Mouse (Mus musculus) CH12.LX (cell line): Measurements from ENCODE around the gene Vps33b. TPM values are rescaled to one million over a fixed set of nuclear protein-coding genes. Genes with fewer than 3 reads are reported as not detected.

Experiments
- DNase-seq: peaks from one replicate; pipeline ENCODE4 v3.0.0-alpha.2; 2013; ENCODE audit errors: extremely low read depth
- H3K27ac ChIP-seq: 2 replicates; pipeline ENCODE4 v1.5.1; 2012; ENCODE audit warnings: low read depth, mild to moderate bottlenecking, control low read depth, moderate library complexity; ENCODE audit not compliant: insufficient read depth
- H3K27me3 ChIP-seq: replicated peaks from 2 replicates; pipeline ENCODE3; 2012; ENCODE audit warnings: inconsistent platforms
- H3K36me3 ChIP-seq, 2 experiments: replicated peaks in 1 of 2; 2 replicates each; pipeline versions ENCODE3 to v1.6.1; 2012; ENCODE audit warnings: inconsistent platforms in 1 of 2, low read length in 1 of 2, mild to moderate bottlenecking in 1 of 2, mixed read lengths in 1 of 2, moderate library complexity in 1 of 2; ENCODE audit not compliant: control insufficient read depth in 1 of 2, insufficient read depth in 1 of 2
- H3K4me1 ChIP-seq, 2 experiments: 2 replicates each; pipeline ENCODE4 v1.6.1; 2012; ENCODE audit warnings: inconsistent platforms in 1 of 2, moderate library complexity in 1 of 2; ENCODE audit not compliant: insufficient read depth in 2 of 2, control insufficient read depth in 1 of 2
- H3K4me2 ChIP-seq: 2 replicates; pipeline ENCODE4 v1.6.1; 2012; ENCODE audit warnings: low read depth, mild to moderate bottlenecking, control low read depth; ENCODE audit not compliant: poor library complexity, insufficient read depth, severe bottlenecking
- H3K4me3 ChIP-seq, 3 experiments: fragments of 150-350 bp in 1 of 3; sonication (generic) in 1 of 3; replicated peaks in 1 of 3; 2 replicates each; pipeline versions ENCODE3 to v1.5.1; 2011 to 2012; ENCODE audit warnings: low read depth in 2 of 3, low read length in 2 of 3, mild to moderate bottlenecking in 2 of 3, moderate library complexity in 2 of 3, control low read depth in 1 of 3, improper control_type of control experiment in 1 of 3, inconsistent platforms in 1 of 3, mixed read lengths in 1 of 3; ENCODE audit not compliant: poor library complexity in 1 of 3
- H3K79me2 ChIP-seq: replicated peaks from 2 replicates; pipeline ENCODE4 v1.6.1; 2012; ENCODE audit warnings: mild to moderate bottlenecking, moderate library complexity; ENCODE audit not compliant: control insufficient read depth, poor library complexity, insufficient read depth, severe bottlenecking; ENCODE audit errors: extremely low read depth
- H3K9ac ChIP-seq: 2 replicates; pipeline ENCODE4 v1.6.1; 2012; ENCODE audit warnings: low read depth, mild to moderate bottlenecking, control low read depth, moderate library complexity; ENCODE audit not compliant: insufficient read depth
- H3K9me3 ChIP-seq: replicated peaks from 2 replicates; pipeline ENCODE3; 2012; ENCODE audit warnings: low read length, inconsistent platforms, mixed read lengths
- BHLHE40 ChIP-seq: IDR thresholded peaks from 2 replicates; pipeline ENCODE4 v1.6.1; 2011; ENCODE audit warnings: mild to moderate bottlenecking, low read depth, low read length, improper control_type of control experiment
- CHD2 ChIP-seq: IDR thresholded peaks from 2 replicates; pipeline ENCODE4 v1.6.1; 2011; ENCODE audit warnings: low read length, improper control_type of control experiment
- ELF1 ChIP-seq: IDR thresholded peaks from 2 replicates; pipeline ENCODE4 v1.6.1; 2014; ENCODE audit warnings: low read depth, mild to moderate bottlenecking, inconsistent platforms, low read length, improper control_type of control experiment
- ETS1 ChIP-seq: conservative IDR thresholded peaks from 2 replicates; pipeline ENCODE4 v1.6.1; 2012; ENCODE audit warnings: low read depth, mild to moderate bottlenecking, inconsistent platforms, low read length, improper control_type of control experiment, moderate library complexity
- HCFC1 ChIP-seq: IDR thresholded peaks from 2 replicates; pipeline ENCODE4 v1.6.1; 2012; ENCODE audit warnings: low read depth, mild to moderate bottlenecking, inconsistent platforms, low read length, improper control_type of control experiment
- IRF4 ChIP-seq: IDR thresholded peaks from 2 replicates; pipeline ENCODE4 v1.6.1; 2014; ENCODE audit warnings: low read depth, mild to moderate bottlenecking, inconsistent platforms, low read length, improper control_type of control experiment
- JUN ChIP-seq: IDR thresholded peaks from 2 replicates; pipeline ENCODE4 v1.6.1; 2011; ENCODE audit warnings: low read depth, mild to moderate bottlenecking, low read length, improper control_type of control experiment, moderate library complexity; ENCODE audit not compliant: insufficient read depth
- KAT2A ChIP-seq: IDR thresholded peaks from 2 replicates; pipeline ENCODE4 v1.6.1; 2012; ENCODE audit warnings: low read length, improper control_type of control experiment, inconsistent platforms; ENCODE audit not compliant: insufficient replicate concordance
- MAFK ChIP-seq: IDR thresholded peaks from 2 replicates; pipeline ENCODE4 v1.6.1; 2011; ENCODE audit warnings: low read length, improper control_type of control experiment; ENCODE audit not compliant: insufficient replicate concordance
- MAX ChIP-seq: IDR thresholded peaks from 2 replicates; pipeline ENCODE4 v1.6.1; 2011; ENCODE audit warnings: low read length, improper control_type of control experiment
- MAZ ChIP-seq: IDR thresholded peaks from 2 replicates; pipeline ENCODE4 v1.6.1; 2012; ENCODE audit warnings: low read depth, mild to moderate bottlenecking, inconsistent platforms, low read length, improper control_type of control experiment, moderate library complexity
- MEF2A ChIP-seq: IDR thresholded peaks from 2 replicates; pipeline ENCODE4 v1.6.1; 2014; ENCODE audit warnings: low read depth, mild to moderate bottlenecking, inconsistent platforms, low read length, improper control_type of control experiment, borderline replicate concordance
- MXI1 ChIP-seq: IDR thresholded peaks from 2 replicates; pipeline ENCODE4 v1.6.1; 2011; ENCODE audit warnings: mild to moderate bottlenecking, low read depth, low read length, improper control_type of control experiment
- MYC ChIP-seq: IDR thresholded peaks from 2 replicates; pipeline ENCODE4 v1.6.1; 2011; ENCODE audit warnings: low read depth, mild to moderate bottlenecking, improper control_type of control experiment, low read length
- NELFE ChIP-seq: IDR thresholded peaks from 2 replicates; pipeline ENCODE4 v1.6.1; 2011; ENCODE audit warnings: low read depth, low read length, improper control_type of control experiment
- NRF1 ChIP-seq: IDR thresholded peaks from 2 replicates; pipeline ENCODE4 v1.6.1; 2014; ENCODE audit warnings: low read depth, mild to moderate bottlenecking, inconsistent platforms, low read length, improper control_type of control experiment, moderate library complexity
- POLR2A ChIP-seq: IDR thresholded peaks from 2 replicates; pipeline ENCODE4 v1.6.1; 2011; ENCODE audit warnings: low read depth, mild to moderate bottlenecking, improper control_type of control experiment, low read length
- RAD21 ChIP-seq: IDR thresholded peaks from 2 replicates; pipeline ENCODE4 v1.6.1; 2011; ENCODE audit warnings: low read depth, mild to moderate bottlenecking, low read length, improper control_type of control experiment, moderate library complexity
- SIN3A ChIP-seq: IDR thresholded peaks from 2 replicates; pipeline ENCODE4 v1.6.1; 2012; ENCODE audit warnings: low read length, improper control_type of control experiment, inconsistent platforms
- SMC3 ChIP-seq: IDR thresholded peaks from 2 replicates; pipeline ENCODE4 v1.6.1; 2011; ENCODE audit warnings: low read depth, low read length, improper control_type of control experiment
- TBP ChIP-seq: conservative IDR thresholded peaks from 2 replicates; pipeline ENCODE4 v1.6.1; 2011; ENCODE audit warnings: low read depth, low read length, improper control_type of control experiment
- TCF12 ChIP-seq: IDR thresholded peaks from 2 replicates; pipeline ENCODE4 v1.6.1; 2014; ENCODE audit warnings: low read depth, mild to moderate bottlenecking, inconsistent platforms, low read length, improper control_type of control experiment
- UBTF ChIP-seq: IDR thresholded peaks from 2 replicates; pipeline ENCODE4 v1.6.1; 2012; ENCODE audit warnings: low read depth, mild to moderate bottlenecking, inconsistent platforms, low read length, improper control_type of control experiment, moderate library complexity
- USF1 ChIP-seq: IDR thresholded peaks from 2 replicates; pipeline ENCODE4 v1.6.1; 2014; ENCODE audit warnings: low read depth, mild to moderate bottlenecking, inconsistent platforms, low read length, improper control_type of control experiment
- USF2 ChIP-seq: conservative IDR thresholded peaks from 2 replicates; pipeline ENCODE4 v1.6.1; 2011; ENCODE audit warnings: low read depth, low read length, improper control_type of control experiment
- ZC3H11A ChIP-seq: IDR thresholded peaks from 2 replicates; pipeline ENCODE4 v1.6.1; 2012; ENCODE audit warnings: low read depth, mild to moderate bottlenecking, inconsistent platforms, low read length, improper control_type of control experiment
- ZKSCAN1 ChIP-seq: IDR thresholded peaks from 2 replicates; pipeline ENCODE4 v1.6.1; 2012; ENCODE audit warnings: low read depth, inconsistent platforms, low read length, improper control_type of control experiment, borderline replicate concordance
- ZNF384 ChIP-seq: IDR thresholded peaks from 2 replicates; pipeline ENCODE4 v1.6.1; 2012; ENCODE audit warnings: low read depth, low read length, improper control_type of control experiment, inconsistent platforms
- dilution Hi-C: fragments of 300-500 bp; cut with MboI; formaldehyde crosslinking; loops from 2 replicates; pipeline ENCODE4 v1.14.3; 2020; ENCODE audit warnings: low sequenced_read_pairs; ENCODE audit not compliant: extremely low pct_unique_long_range_greater_than_20kb, extremely low pct_ligation_motif_present
- in situ Hi-C: fragments of 300-500 bp; cut with MboI; formaldehyde crosslinking; loops from 3 replicates; pipeline ENCODE4 v1.14.3; 2019; ENCODE audit warnings: low sequenced_read_pairs, low pct_ligation_motif_present, low pct_unique_long_range_greater_than_20kb, mixed read lengths
- polyA plus RNA-seq: library from polyadenylated mRNA; unstranded; fragments of >175 nt; gene quantifications from 2 replicates; pipeline ENCODE4 v1.2.1, GENCODE M21; 2012; ENCODE audit warnings: low read depth; ENCODE audit not compliant: insufficient read length
- total RNA-seq, 2 experiments: library from RNA; depleted of rRNA; stranded (reverse); fragments of 300-350 nt in 1 of 2; fragments of >200 nt in 1 of 2; gene quantifications; 2 replicates each; pipeline ENCODE4 v1.2.3; 2012 to 2014

Vps33b gene
- total and polyA plus RNA-seq, 3 experiments: 15.5 to 23.2 (median 16.6) TPM

DNA sequence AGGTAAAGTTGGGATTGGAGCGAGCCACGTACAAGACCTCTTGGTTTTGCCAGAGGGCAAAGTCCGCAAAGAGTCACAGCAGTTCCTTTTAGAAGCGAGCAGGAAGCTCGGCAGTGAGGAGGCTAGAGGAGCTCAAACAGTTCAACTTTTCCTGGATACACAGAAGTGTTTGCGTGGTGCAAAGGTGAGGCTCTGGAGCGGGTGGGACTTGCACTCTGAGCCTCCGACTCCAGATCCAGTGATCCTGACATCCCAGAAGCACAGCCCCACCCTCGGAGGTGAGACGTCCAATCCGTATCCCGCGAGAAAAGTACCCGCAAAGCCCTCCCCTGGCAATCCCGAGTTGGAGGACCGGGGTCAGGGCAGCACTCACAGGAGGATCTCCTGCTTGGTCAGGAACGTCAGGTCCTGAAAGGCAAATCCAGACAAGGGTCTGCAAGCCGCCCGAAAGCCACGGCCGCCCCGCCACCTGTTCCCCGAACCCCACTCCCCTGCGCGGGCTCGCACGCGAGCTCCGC is 37.4 kb upstream of the Vps33b start:
- H3K9me3 ChIP-seq: no peaks in the 10 kb centered on the region
- peaks cover 16 to 33% of the 10 kb centered on the region in 2 experiments; a peak in 3 of 4 replicates for H3K4me1 ChIP-seq
- H3K36me3 ChIP-seq: peaks cover 16 to 27% of the 10 kb centered on the region in 2 experiments
- DNase-seq: no peak
- in situ Hi-C loops (no loop called here), dilution Hi-C loops (no loop called here)
- H3K4me2 ChIP-seq: peak overlapping the region; percentile 90
- TF ChIP-seq RAD21 (no peak), ETS1 (no peak), JUN (no peak), MAFK (no peak), CHD2 (no peak), HCFC1 (no peak), USF1 (no peak), TCF12 (no peak), MAZ (no peak), SIN3A (no peak), NRF1 (no peak), MEF2A (no peak), KAT2A (no peak), MYC (no peak)
- peak overlapping the region; percentile 36; the same call in 1 of the 2 replicates for H3K27ac ChIP-seq
- peak overlapping the region; percentile 87 for H3K9ac ChIP-seq
- H3K27me3 ChIP-seq: no peaks in the 10 kb centered on the region
- H3K4me3 ChIP-seq: peak overlapping the region; percentile 72 to 74 (median 74)
- peaks cover 9% of the 10 kb centered on the region for H3K79me2 ChIP-seq

DNA sequence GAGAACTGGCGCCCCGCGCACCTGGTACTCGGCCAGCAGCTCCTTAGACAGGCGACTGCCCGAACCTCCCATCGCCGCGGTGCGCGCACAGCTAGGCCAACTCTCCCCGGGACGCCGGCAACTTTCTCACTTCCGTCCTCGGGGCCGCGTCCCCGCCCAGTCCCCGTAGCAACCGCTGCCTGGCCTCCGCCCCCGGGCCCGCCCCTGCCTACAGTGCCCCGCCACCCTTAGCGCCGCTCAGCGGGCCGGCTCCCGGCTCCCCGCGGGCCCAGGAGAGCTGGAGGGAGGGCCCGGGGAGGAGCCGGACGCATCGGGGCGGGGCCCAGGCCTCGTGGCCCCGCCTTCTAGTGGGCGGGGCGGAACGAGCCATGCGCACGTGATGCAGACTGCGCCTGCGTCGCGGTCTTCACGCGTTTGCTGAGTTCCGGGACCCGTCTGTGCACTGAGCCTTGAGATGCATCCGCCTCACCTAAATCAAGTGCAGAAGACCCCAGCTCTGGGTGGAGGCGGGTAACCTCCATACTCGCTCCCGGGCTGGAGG is 36.9 kb upstream of the Vps33b start, which contains the start of the genes Cib1 and Gdpgp1:
TSS of gene Cib1 (minus strand) at position 325 of the 541 bp plus-strand sequence.
TSS of gene Gdpgp1 (plus strand) at position 377 of the 541 bp plus-strand sequence.
- peak within 1 kb of the TSS; percentile 36; the same call in 1 of the 2 replicates for H3K27ac ChIP-seq
- H3K79me2 ChIP-seq: peaks cover 9% of the 10 kb centered on the region
- H3K9me3 ChIP-seq: no peaks in the 10 kb centered on the region
- peaks cover 16 to 33% of the 10 kb centered on the region in 2 experiments; a peak in 3 of 4 replicates for H3K4me1 ChIP-seq
- peak; percentile 93 for DNase-seq
- dilution Hi-C loops (no loop called here), in situ Hi-C loops (no loop called here)
- H3K27me3 ChIP-seq: no peaks in the 10 kb centered on the region
- peak within 1 kb of the TSS; percentile 90 for H3K4me2 ChIP-seq
- H3K9ac ChIP-seq: peak within 1 kb of the TSS; percentile 87
- H3K36me3 ChIP-seq: peaks cover 10 to 23% of the 10 kb centered on the region in 2 experiments
- peak within 1 kb of the TSS; percentile 72 to 74 (median 74) for H3K4me3 ChIP-seq
- peak; percentile 92 for TF ChIP-seq SIN3A
- TF ChIP-seq IRF4: peak; percentile 75
- no peak for TF ChIP-seq RAD21
- peak; percentile 99 for TF ChIP-seq BHLHE40
- TF ChIP-seq ELF1: peak; percentile 84
- TF ChIP-seq MXI1: peak; percentile 85
- TF ChIP-seq NRF1: peak; percentile 89
- no peak for TF ChIP-seq MAFK
- no peak for TF ChIP-seq UBTF
- TF ChIP-seq MEF2A: 0 out of 2 replicates have a peak, but pooled peaks have one; percentile 6
- peak; percentile 31; the same call in 1 of the 2 replicates for TF ChIP-seq MAZ
- TF ChIP-seq USF2: peak; percentile 85
- TF ChIP-seq HCFC1: peak; percentile 54
- TF ChIP-seq JUN: no peak
- peak; percentile 54; the same call in 1 of the 2 replicates for TF ChIP-seq TCF12
- TF ChIP-seq SMC3: no peak
- TF ChIP-seq KAT2A: 0 out of 2 replicates have a peak, but pooled peaks have one; percentile 17
- TF ChIP-seq MAX: peak; percentile 94
- TF ChIP-seq ZNF384: no peak
- TF ChIP-seq ZC3H11A: no peak
- peak; percentile 71 for TF ChIP-seq POLR2A
- TF ChIP-seq USF1: peak; percentile 92
- TF ChIP-seq NELFE: peak; percentile 9
- no peak for TF ChIP-seq ZKSCAN1
- TF ChIP-seq TBP: 0 out of 2 replicates have a peak, but pooled peaks have one; percentile 30
- peak; percentile 80; the same call in 1 of the 2 replicates for TF ChIP-seq MYC
